Mouse (Mus musculus): ENCODE data around the gene Cdr2l. TPM values are rescaled to one million over a fixed set of nuclear protein-coding genes. Genes with fewer than 3 reads are reported as not detected.

The Cdr2l gene
- polyA plus RNA-seq, 1 experiment from 2014 or later = 6.6 TPM

- WGBS = 92% methylated on average over 7 of the region's 7 CpGs
- no peak for ATAC-seq (ENCODE audit: insufficient read depth, low FRiP score)
- no peaks in the 10 kb centered on the region for H3K9me3 ChIP-seq (replicated peaks; ENCODE audit: control insufficient read depth, low read length)
- no peak overlapping the region for H3K9ac ChIP-seq (ENCODE audit: low read length)
- H3K4me3 ChIP-seq (replicated peaks; ENCODE audit: low read length) = no peak overlapping the region
- H3K4me1 ChIP-seq (ENCODE audit: control insufficient read depth, insufficient read depth, low read length) = no peaks in the 10 kb centered on the region
- H3K36me3 ChIP-seq (ENCODE audit: control insufficient read depth, insufficient read depth, low read length) = peaks cover 5% of the 10 kb centered on the region; the same call in 1 of the 2 replicates
- H3K27ac ChIP-seq (ENCODE audit: low read length) = no peak overlapping the region
- H3K4me2 ChIP-seq (ENCODE audit: low read depth, low read length) = no peak overlapping the region
- no peaks in the 10 kb centered on the region for H3K27me3 ChIP-seq (ENCODE audit: control insufficient read depth, insufficient read depth, low read length)
These were observed 9.6 kb downstream of the Cdr2l start for GRCm38 (mm10) chr11:115391358-115391757.

GRCm38 (mm10) chr11:115393721-115394325 is 12.1 kb downstream of the Cdr2l start:
- Histone ChIP-seq H3K4me1 (ENCODE audit: control insufficient read depth, insufficient read depth, low read length) (no peaks in the 10 kb centered on the region), H3K4me3 (replicated peaks; ENCODE audit: low read length) (no peak overlapping the region), H3K9me3 (replicated peaks; ENCODE audit: control insufficient read depth, low read length) (no peaks in the 10 kb centered on the region), H3K27me3 (ENCODE audit: control insufficient read depth, insufficient read depth, low read length) (no peaks in the 10 kb centered on the region), H3K4me2 (ENCODE audit: low read depth, low read length) (no peak overlapping the region), H3K36me3 (ENCODE audit: control insufficient read depth, insufficient read depth, low read length) (peaks cover 5% of the 10 kb centered on the region; the same call in 1 of the 2 replicates), H3K9ac (ENCODE audit: low read length) (no peak overlapping the region), H3K27ac (ENCODE audit: low read length) (no peak overlapping the region)
- WGBS = 61% methylated on average over 34 of the region's 34 CpGs
- ATAC-seq (ENCODE audit: insufficient read depth, low FRiP score) = peak; percentile 25; the same call in 1 of the 2 replicates

GRCm38 (mm10) chr11:115398085-115398484 is 16.4 kb downstream of the Cdr2l start:
- H3K9ac ChIP-seq (ENCODE audit: low read length) = no peak overlapping the region
- H3K36me3 ChIP-seq (ENCODE audit: control insufficient read depth, insufficient read depth, low read length) = peaks cover 5% of the 10 kb centered on the region; the same call in 1 of the 2 replicates
- no peaks in the 10 kb centered on the region for H3K27me3 ChIP-seq (ENCODE audit: control insufficient read depth, insufficient read depth, low read length)
- WGBS = 60% methylated on average over 7 of the region's 7 CpGs
- H3K4me2 ChIP-seq (ENCODE audit: low read depth, low read length) = no peak overlapping the region
- no peaks in the 10 kb centered on the region for H3K9me3 ChIP-seq (replicated peaks; ENCODE audit: control insufficient read depth, low read length)
- no peak overlapping the region for H3K27ac ChIP-seq (ENCODE audit: low read length)
- no peaks in the 10 kb centered on the region for H3K4me1 ChIP-seq (ENCODE audit: control insufficient read depth, insufficient read depth, low read length)
- ATAC-seq (ENCODE audit: insufficient read depth, low FRiP score) = no peak
- H3K4me3 ChIP-seq (replicated peaks; ENCODE audit: low read length) = no peak overlapping the region

- WGBS = 64% methylated on average over 3 of the region's 3 CpGs
- no peaks in the 10 kb centered on the region for H3K36me3 ChIP-seq (ENCODE audit: control insufficient read depth, insufficient read depth, low read length)
- no peak for ATAC-seq (ENCODE audit: insufficient read depth, low FRiP score)
- no peak overlapping the region for H3K9ac ChIP-seq (ENCODE audit: low read length)
- H3K27me3 ChIP-seq (ENCODE audit: control insufficient read depth, insufficient read depth, low read length) = no peaks in the 10 kb centered on the region
- H3K4me1 ChIP-seq (ENCODE audit: control insufficient read depth, insufficient read depth, low read length) = peaks cover 10% of the 10 kb centered on the region
- no peaks in the 10 kb centered on the region for H3K9me3 ChIP-seq (replicated peaks; ENCODE audit: control insufficient read depth, low read length)
- H3K4me2 ChIP-seq (ENCODE audit: low read depth, low read length) = no peak overlapping the region
- no peak overlapping the region for H3K27ac ChIP-seq (ENCODE audit: low read length)
- H3K4me3 ChIP-seq (replicated peaks; ENCODE audit: low read length) = no peak overlapping the region
These were observed 18.4 kb downstream of the Cdr2l start for GRCm38 (mm10) chr11:115400126-115400525.

GRCm38 (mm10) chr11:115400630-115401391 is 19.1 kb downstream of the Cdr2l start:
- Histone ChIP-seq H3K27ac (ENCODE audit: low read length) (no peak overlapping the region), H3K4me3 (replicated peaks; ENCODE audit: low read length) (no peak overlapping the region), H3K36me3 (ENCODE audit: control insufficient read depth, insufficient read depth, low read length) (no peaks in the 10 kb centered on the region), H3K9ac (ENCODE audit: low read length) (no peak overlapping the region; the same call in 1 of the 2 replicates), H3K9me3 (replicated peaks; ENCODE audit: control insufficient read depth, low read length) (no peaks in the 10 kb centered on the region), H3K27me3 (ENCODE audit: control insufficient read depth, insufficient read depth, low read length) (no peaks in the 10 kb centered on the region), H3K4me1 (ENCODE audit: control insufficient read depth, insufficient read depth, low read length) (peaks cover 10% of the 10 kb centered on the region), H3K4me2 (ENCODE audit: low read depth, low read length) (no peak overlapping the region)
- no peak for ATAC-seq (ENCODE audit: insufficient read depth, low FRiP score)
- WGBS = 43% methylated on average over 11 of the region's 11 CpGs

- H3K27me3 ChIP-seq (ENCODE audit: control insufficient read depth, insufficient read depth, low read length) = no peaks in the 10 kb centered on the region
- H3K27ac ChIP-seq (ENCODE audit: low read length) = peak within 1 kb of the TSS; percentile 88
- peak within 1 kb of the TSS; percentile 72 for H3K4me3 ChIP-seq (replicated peaks; ENCODE audit: low read length)
- 0 out of 2 replicates have a peak, but pooled peaks cover 4% of the 10 kb centered on the region for H3K36me3 ChIP-seq (ENCODE audit: control insufficient read depth, insufficient read depth, low read length)
- peaks cover 10% of the 10 kb centered on the region for H3K4me1 ChIP-seq (ENCODE audit: control insufficient read depth, insufficient read depth, low read length)
- ATAC-seq (ENCODE audit: insufficient read depth, low FRiP score) = peak; percentile 90
- no peaks in the 10 kb centered on the region for H3K9me3 ChIP-seq (replicated peaks; ENCODE audit: control insufficient read depth, low read length)
- peak within 1 kb of the TSS; percentile 89 for H3K4me2 ChIP-seq (ENCODE audit: low read depth, low read length)
- WGBS = 3% methylated on average over 50 of the region's 50 CpGs
- peak within 1 kb of the TSS; percentile 91 for H3K9ac ChIP-seq (ENCODE audit: low read length)
These were observed 21.8 kb downstream of the Cdr2l start, which contains the start of gene Mrpl58 for GRCm38 (mm10) chr11:115403338-115404124. TSS of gene Mrpl58 (plus strand) at chr11:115403752.

GRCm38 (mm10) chr11:115405723-115406122 is 24.0 kb downstream of the Cdr2l start:
- Histone ChIP-seq H3K36me3 (ENCODE audit: control insufficient read depth, insufficient read depth, low read length) (0 out of 2 replicates have a peak, but pooled peaks cover 4% of the 10 kb centered on the region), H3K4me1 (ENCODE audit: control insufficient read depth, insufficient read depth, low read length) (peaks cover 10% of the 10 kb centered on the region), H3K4me3 (replicated peaks; ENCODE audit: low read length) (no peak overlapping the region), H3K27me3 (ENCODE audit: control insufficient read depth, insufficient read depth, low read length) (no peaks in the 10 kb centered on the region), H3K27ac (ENCODE audit: low read length) (no peak overlapping the region), H3K9ac (ENCODE audit: low read length) (no peak overlapping the region), H3K4me2 (ENCODE audit: low read depth, low read length) (no peak overlapping the region), H3K9me3 (replicated peaks; ENCODE audit: control insufficient read depth, low read length) (no peaks in the 10 kb centered on the region)
- no peak for ATAC-seq (ENCODE audit: insufficient read depth, low FRiP score)
- WGBS = 95% methylated on average over 6 of the region's 6 CpGs

- H3K4me2 ChIP-seq (ENCODE audit: low read depth, low read length) = no peak overlapping the region
- H3K9me3 ChIP-seq (replicated peaks; ENCODE audit: control insufficient read depth, low read length) = no peaks in the 10 kb centered on the region
- H3K36me3 ChIP-seq (ENCODE audit: control insufficient read depth, insufficient read depth, low read length) = 0 out of 2 replicates have a peak, but pooled peaks cover 4% of the 10 kb centered on the region
- H3K4me3 ChIP-seq (replicated peaks; ENCODE audit: low read length) = no peak overlapping the region
- no peaks in the 10 kb centered on the region for H3K27me3 ChIP-seq (ENCODE audit: control insufficient read depth, insufficient read depth, low read length)
- no peak for ATAC-seq (ENCODE audit: insufficient read depth, low FRiP score)
- 94% methylated on average over 17 of the region's 17 CpGs for WGBS
- H3K27ac ChIP-seq (ENCODE audit: low read length) = no peak overlapping the region
- no peak overlapping the region for H3K9ac ChIP-seq (ENCODE audit: low read length)
- H3K4me1 ChIP-seq (ENCODE audit: control insufficient read depth, insufficient read depth, low read length) = peaks cover 17% of the 10 kb centered on the region
These were observed 25.2 kb downstream of the Cdr2l start for GRCm38 (mm10) chr11:115406858-115407401.

All from stomach, embryonic 16.5 days (tissue).